Mouse (Mus musculus): ENCODE results near the gene C8a.

GRCm38 (mm10) chr4:104918017-104918416 is 41.8 kb upstream of the C8a start:
- no peak for TF ChIP-seq POLR2A (IDR thresholded peaks at IDR 0.05; ENCODE audit: borderline replicate concordance, insufficient read depth, low read length)
- TF ChIP-seq CTCF (IDR thresholded peaks at IDR 0.05; ENCODE audit: borderline replicate concordance, insufficient read depth, low read depth, low read length): no peak

All from cerebellum, adult 2 months (tissue).